Mouse (Mus musculus): ENCODE results near the gene Dab2ip. TPM values are rescaled to one million over a fixed set of nuclear protein-coding genes. Genes with fewer than 3 reads are reported as not detected.

The Dab2ip gene
- polyA plus RNA-seq, 1 experiment from 2014 or later: 44.8 TPM

GRCm38 (mm10) chr2:35616891-35617658 is 59.0 kb downstream of the Dab2ip start:
- Histone ChIP-seq H3K9ac (replicated peaks; ENCODE audit: low read depth, low read length) (no peak overlapping the region), H3K4me2 (replicated peaks; ENCODE audit: low read depth, low read length) (no peak overlapping the region), H3K4me3 (ENCODE audit: low read depth, low read length) (no peak overlapping the region), H3K27me3 (ENCODE audit: control insufficient read depth, insufficient read depth, low read length) (no peaks in the 10 kb centered on the region), H3K36me3 (ENCODE audit: control insufficient read depth, insufficient read depth, low read length) (no peaks in the 10 kb centered on the region), H3K4me1 (ENCODE audit: control insufficient read depth, insufficient read depth, low read length) (peaks cover 57% of the 10 kb centered on the region), H3K27ac (ENCODE audit: low read length) (0 out of 2 replicates have a peak overlapping the region, but pooled peaks have one; percentile 4), H3K9me3 (ENCODE audit: control insufficient read depth, low read depth, low read length) (no peaks in the 10 kb centered on the region)
- WGBS: 58% methylated on average over 6 of the region's 6 CpGs
- ATAC-seq (ENCODE audit: insufficient number of reproducible peaks, insufficient read depth, low FRiP score, low read depth): 0 out of 2 replicates have a peak, but pooled peaks have one; percentile 3

- Histone ChIP-seq H3K9ac (replicated peaks; ENCODE audit: low read depth, low read length) (no peak overlapping the region), H3K4me2 (replicated peaks; ENCODE audit: low read depth, low read length) (no peak overlapping the region; the same call in 1 of the 2 replicates), H3K36me3 (ENCODE audit: control insufficient read depth, insufficient read depth, low read length) (no peaks in the 10 kb centered on the region), H3K4me3 (ENCODE audit: low read depth, low read length) (no peak overlapping the region), H3K9me3 (ENCODE audit: control insufficient read depth, low read depth, low read length) (no peaks in the 10 kb centered on the region), H3K27ac (ENCODE audit: low read length) (peak overlapping the region; percentile 74), H3K4me1 (ENCODE audit: control insufficient read depth, insufficient read depth, low read length) (peaks cover 53% of the 10 kb centered on the region), H3K27me3 (ENCODE audit: control insufficient read depth, insufficient read depth, low read length) (no peaks in the 10 kb centered on the region)
- WGBS: 71% methylated on average over 7 of the region's 7 CpGs
- no peak for ATAC-seq (ENCODE audit: insufficient number of reproducible peaks, insufficient read depth, low FRiP score, low read depth)
Observed at GRCm38 (mm10) chr2:35618981-35619380, 60.9 kb downstream of the Dab2ip start.

GRCm38 (mm10) chr2:35619532-35619931 is 61.5 kb downstream of the Dab2ip start:
- Histone ChIP-seq H3K9me3 (ENCODE audit: control insufficient read depth, low read depth, low read length) (no peaks in the 10 kb centered on the region), H3K4me3 (ENCODE audit: low read depth, low read length) (no peak overlapping the region), H3K27ac (ENCODE audit: low read length) (peak overlapping the region; percentile 74), H3K27me3 (ENCODE audit: control insufficient read depth, insufficient read depth, low read length) (no peaks in the 10 kb centered on the region), H3K9ac (replicated peaks; ENCODE audit: low read depth, low read length) (no peak overlapping the region), H3K4me2 (replicated peaks; ENCODE audit: low read depth, low read length) (peak overlapping the region; percentile 39), H3K4me1 (ENCODE audit: control insufficient read depth, insufficient read depth, low read length) (peaks cover 53% of the 10 kb centered on the region), H3K36me3 (ENCODE audit: control insufficient read depth, insufficient read depth, low read length) (no peaks in the 10 kb centered on the region)
- 35% methylated on average over 2 of the region's 2 CpGs for WGBS
- no peak for ATAC-seq (ENCODE audit: insufficient number of reproducible peaks, insufficient read depth, low FRiP score, low read depth)

- Histone ChIP-seq H3K9me3 (ENCODE audit: control insufficient read depth, low read depth, low read length) (no peaks in the 10 kb centered on the region), H3K27ac (ENCODE audit: low read length) (peak overlapping the region; percentile 74; the same call in 1 of the 2 replicates), H3K36me3 (ENCODE audit: control insufficient read depth, insufficient read depth, low read length) (peaks cover 3% of the 10 kb centered on the region; the same call in 1 of the 2 replicates), H3K9ac (replicated peaks; ENCODE audit: low read depth, low read length) (0 out of 2 replicates have a peak overlapping the region, but pooled peaks have one; percentile 11), H3K27me3 (ENCODE audit: control insufficient read depth, insufficient read depth, low read length) (no peaks in the 10 kb centered on the region), H3K4me3 (ENCODE audit: low read depth, low read length) (peak overlapping the region; percentile 19; the same call in 1 of the 2 replicates), H3K4me2 (replicated peaks; ENCODE audit: low read depth, low read length) (peak overlapping the region; percentile 96), H3K4me1 (ENCODE audit: control insufficient read depth, insufficient read depth, low read length) (peaks cover 60% of the 10 kb centered on the region)
- peak; percentile 67 for ATAC-seq (ENCODE audit: insufficient number of reproducible peaks, insufficient read depth, low FRiP score, low read depth)
- WGBS: 10% methylated on average over 7 of the region's 7 CpGs
Observed at GRCm38 (mm10) chr2:35620364-35621224, 62.5 kb downstream of the Dab2ip start.

- Histone ChIP-seq H3K27ac (ENCODE audit: low read length) (peak overlapping the region; percentile 39; the same call in 1 of the 2 replicates), H3K4me3 (ENCODE audit: low read depth, low read length) (no peak overlapping the region), H3K9ac (replicated peaks; ENCODE audit: low read depth, low read length) (no peak overlapping the region), H3K36me3 (ENCODE audit: control insufficient read depth, insufficient read depth, low read length) (peaks cover 8% of the 10 kb centered on the region; the same call in 1 of the 2 replicates), H3K9me3 (ENCODE audit: control insufficient read depth, low read depth, low read length) (no peaks in the 10 kb centered on the region), H3K27me3 (ENCODE audit: control insufficient read depth, insufficient read depth, low read length) (no peaks in the 10 kb centered on the region), H3K4me2 (replicated peaks; ENCODE audit: low read depth, low read length) (peak overlapping the region; percentile 96), H3K4me1 (ENCODE audit: control insufficient read depth, insufficient read depth, low read length) (peaks cover 65% of the 10 kb centered on the region)
- WGBS: 56% methylated on average over 2 of the region's 2 CpGs
- no peak for ATAC-seq (ENCODE audit: insufficient number of reproducible peaks, insufficient read depth, low FRiP score, low read depth)
Observed at GRCm38 (mm10) chr2:35621225-35621519, 63.1 kb downstream of the Dab2ip start.

GRCm38 (mm10) chr2:35621796-35622195 is 63.7 kb downstream of the Dab2ip start:
- Histone ChIP-seq H3K9ac (replicated peaks; ENCODE audit: low read depth, low read length) (peak overlapping the region; percentile 76), H3K27me3 (ENCODE audit: control insufficient read depth, insufficient read depth, low read length) (no peaks in the 10 kb centered on the region), H3K36me3 (ENCODE audit: control insufficient read depth, insufficient read depth, low read length) (peaks cover 9% of the 10 kb centered on the region; the same call in 1 of the 2 replicates), H3K4me2 (replicated peaks; ENCODE audit: low read depth, low read length) (peak overlapping the region; percentile 96), H3K4me3 (ENCODE audit: low read depth, low read length) (peak overlapping the region; percentile 53), H3K9me3 (ENCODE audit: control insufficient read depth, low read depth, low read length) (no peaks in the 10 kb centered on the region), H3K27ac (ENCODE audit: low read length) (peak overlapping the region; percentile 68; the same call in 1 of the 2 replicates), H3K4me1 (ENCODE audit: control insufficient read depth, insufficient read depth, low read length) (peaks cover 71% of the 10 kb centered on the region)
- WGBS: 3% methylated on average over 40 of the region's 41 CpGs
- ATAC-seq (ENCODE audit: insufficient number of reproducible peaks, insufficient read depth, low FRiP score, low read depth): peak; percentile 86

GRCm38 (mm10) chr2:35622261-35623103 is 64.4 kb downstream of the Dab2ip start:
- peak overlapping the region; percentile 96 for H3K4me2 ChIP-seq (replicated peaks; ENCODE audit: low read depth, low read length)
- no peaks in the 10 kb centered on the region for H3K27me3 ChIP-seq (ENCODE audit: control insufficient read depth, insufficient read depth, low read length)
- H3K9ac ChIP-seq (replicated peaks; ENCODE audit: low read depth, low read length): peak overlapping the region; percentile 76
- H3K27ac ChIP-seq (ENCODE audit: low read length): peak overlapping the region; percentile 68; the same call in 1 of the 2 replicates
- H3K36me3 ChIP-seq (ENCODE audit: control insufficient read depth, insufficient read depth, low read length): peaks cover 9% of the 10 kb centered on the region; the same call in 1 of the 2 replicates
- no peaks in the 10 kb centered on the region for H3K9me3 ChIP-seq (ENCODE audit: control insufficient read depth, low read depth, low read length)
- peak overlapping the region; percentile 53 for H3K4me3 ChIP-seq (ENCODE audit: low read depth, low read length)
- H3K4me1 ChIP-seq (ENCODE audit: control insufficient read depth, insufficient read depth, low read length): peaks cover 75% of the 10 kb centered on the region
- WGBS: 2% methylated on average over 20 of the region's 20 CpGs
- ATAC-seq (ENCODE audit: insufficient number of reproducible peaks, insufficient read depth, low FRiP score, low read depth): no peak

GRCm38 (mm10) chr2:35623104-35623377 is 65.0 kb downstream of the Dab2ip start:
- H3K9me3 ChIP-seq (ENCODE audit: control insufficient read depth, low read depth, low read length): no peaks in the 10 kb centered on the region
- H3K9ac ChIP-seq (replicated peaks; ENCODE audit: low read depth, low read length): peak overlapping the region; percentile 76
- 13% methylated on average over 4 of the region's 4 CpGs for WGBS
- peak overlapping the region; percentile 68 for H3K27ac ChIP-seq (ENCODE audit: low read length)
- ATAC-seq (ENCODE audit: insufficient number of reproducible peaks, insufficient read depth, low FRiP score, low read depth): no peak
- H3K27me3 ChIP-seq (ENCODE audit: control insufficient read depth, insufficient read depth, low read length): no peaks in the 10 kb centered on the region
- H3K4me3 ChIP-seq (ENCODE audit: low read depth, low read length): peak overlapping the region; percentile 53
- H3K4me1 ChIP-seq (ENCODE audit: control insufficient read depth, insufficient read depth, low read length): peaks cover 79% of the 10 kb centered on the region
- peaks cover 9% of the 10 kb centered on the region; the same call in 1 of the 2 replicates for H3K36me3 ChIP-seq (ENCODE audit: control insufficient read depth, insufficient read depth, low read length)
- peak overlapping the region; percentile 96 for H3K4me2 ChIP-seq (replicated peaks; ENCODE audit: low read depth, low read length)

Data from stomach, embryonic 14.5 days (tissue).